Mouse (Mus musculus) layer of hippocampus, postnatal 10 days (tissue): Measurements from ENCODE around the gene Ngfr. TPM values are rescaled to one million over a fixed set of nuclear protein-coding genes. Genes with fewer than 3 reads are reported as not detected.

Experiments
- DNase-seq, 2 experiments: peaks; one replicate each; pipeline ENCODE4 v3.0.0; 2021; ENCODE audit warnings: low spot score in 2 of 2
- total RNA-seq, 2 experiments: library from RNA; stranded (reverse); gene quantifications; 2 replicates each; pipeline ENCODE4 v1.2.3; 2021

The Ngfr gene
- total RNA-seq, 2 experiments from 2014 or later: 2.4 to 3.6 TPM

DNA sequence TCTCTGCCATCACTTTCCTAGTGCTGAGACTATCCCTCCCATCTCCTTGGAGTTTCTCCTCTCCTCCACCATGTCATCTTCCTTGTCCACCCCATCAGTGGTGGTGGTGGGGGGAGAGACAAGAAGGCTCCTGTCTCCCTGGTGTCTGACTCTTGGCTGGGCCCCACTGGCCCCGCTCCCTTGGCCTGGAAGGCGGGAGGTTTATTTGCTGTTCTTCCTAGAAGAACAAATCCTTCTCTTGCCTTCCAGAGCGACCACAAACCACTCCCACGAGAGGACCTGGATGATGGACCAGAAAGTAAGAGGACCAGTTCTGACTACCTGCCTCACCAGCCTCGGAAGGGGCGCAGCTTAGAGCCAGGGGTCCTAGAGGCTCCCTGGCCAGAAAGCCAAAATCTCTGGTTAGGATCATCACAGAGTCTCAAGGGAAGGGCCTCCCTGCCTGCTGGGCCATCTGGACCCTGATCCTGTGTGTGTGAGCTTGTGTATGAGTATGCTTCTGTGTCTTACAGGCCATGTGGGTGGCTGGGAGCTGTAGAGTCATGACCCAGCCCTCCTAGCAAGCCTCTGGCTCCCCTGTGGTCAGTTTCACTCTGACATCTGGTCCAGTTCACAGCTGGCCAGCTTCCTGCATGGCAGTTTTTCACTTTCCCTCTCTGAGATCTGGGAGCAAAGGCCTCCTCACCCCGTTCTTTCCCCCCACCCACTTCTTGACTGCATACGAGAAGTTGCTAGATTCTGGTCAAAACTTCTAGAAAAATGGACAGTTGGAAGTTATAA, 19.4 kb downstream of the Ngfr start:
- no peak for DNase-seq

DNA sequence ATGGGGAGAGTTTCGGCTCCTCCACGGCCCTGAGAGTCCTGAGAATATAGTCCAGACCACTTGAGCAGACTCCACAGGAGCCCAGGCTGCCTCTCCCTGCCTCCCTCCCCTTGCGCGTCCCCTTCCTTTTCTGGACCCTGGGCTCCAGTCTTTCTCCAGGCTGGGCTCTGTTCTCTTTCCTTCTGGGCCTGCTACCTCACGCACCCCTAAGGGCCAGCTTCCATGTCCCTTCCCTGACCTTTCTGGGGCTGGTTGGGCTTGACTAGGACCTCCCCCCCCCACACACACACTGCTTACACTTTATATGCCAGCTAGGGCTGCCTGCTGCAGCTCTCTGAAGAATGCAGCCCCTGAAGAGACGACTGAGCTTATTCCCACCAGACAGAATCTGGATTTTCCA, 20.2 kb downstream of the Ngfr start:
- DNase-seq: no peak

DNA sequence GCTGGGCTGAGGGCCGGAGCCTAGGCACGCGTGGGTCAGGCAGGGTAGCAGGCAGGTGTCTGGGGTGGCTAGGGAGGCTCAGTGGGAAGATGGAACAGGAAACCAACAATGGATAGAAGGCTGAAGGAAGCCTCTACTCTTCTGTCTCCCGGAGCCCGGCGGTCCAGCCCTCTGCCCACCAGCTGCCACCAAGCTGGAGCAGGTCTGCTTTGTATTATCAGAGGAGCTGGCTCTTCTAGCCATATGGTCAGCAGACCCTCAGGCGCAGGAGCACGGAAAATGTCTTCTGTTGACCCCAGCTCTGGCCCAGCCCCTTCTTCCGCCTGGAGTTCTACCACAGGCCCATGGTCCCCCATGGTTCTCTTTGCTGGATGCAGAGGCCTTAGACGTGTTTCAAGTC, 22.2 kb downstream of the Ngfr start:
- DNase-seq: no peak

GRCm38 (mm10) chr11:95563849-95564248, 23.7 kb downstream of the Ngfr start:
- no peak for DNase-seq

DNA sequence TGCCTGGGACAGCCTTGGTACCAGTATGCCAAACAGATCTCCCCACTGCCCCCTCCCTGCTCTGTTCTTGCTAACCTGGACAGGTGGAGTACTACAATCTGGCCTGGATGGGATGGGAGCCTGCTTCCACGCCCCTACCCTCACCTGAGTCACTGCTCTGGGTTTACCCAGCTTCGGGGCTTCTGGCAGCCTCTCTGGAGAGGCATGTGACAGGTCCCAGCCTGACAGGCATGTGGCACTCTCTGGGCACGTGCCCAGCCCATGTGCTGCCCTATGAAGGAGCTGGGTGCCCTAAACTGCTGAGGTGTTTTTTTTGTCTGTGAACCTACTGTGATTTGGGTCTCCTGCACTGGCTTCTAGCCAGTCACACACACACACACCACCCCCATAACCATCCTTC, 26.8 kb downstream of the Ngfr start:
- DNase-seq: peak in 1 of 2 experiments; percentile 25

GRCm38 (mm10) chr11:95559761-95560160, 27.8 kb downstream of the Ngfr start:
- DNase-seq: no peak

DNA sequence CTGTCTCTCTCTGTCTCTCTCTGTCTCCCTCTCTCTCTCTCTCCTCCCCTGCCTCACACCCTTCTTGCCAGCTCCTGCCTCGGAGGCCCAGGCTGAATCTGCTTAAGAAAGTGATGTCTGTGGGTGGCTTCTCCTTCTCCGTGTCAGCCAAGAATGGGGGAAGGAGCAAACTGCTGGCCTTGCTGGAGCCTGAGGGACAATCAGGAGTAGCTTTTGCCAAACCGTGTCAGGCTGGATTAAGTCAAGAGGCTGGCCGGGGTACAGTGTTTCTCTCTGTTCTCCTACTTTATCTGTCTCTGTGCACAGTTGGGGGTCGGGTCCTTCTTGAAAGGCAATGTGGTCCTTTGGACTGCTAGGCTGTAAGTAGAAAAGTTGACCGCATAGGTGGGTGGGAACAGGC, 29.8 kb downstream of the Ngfr start:
- no peak for DNase-seq

DNA sequence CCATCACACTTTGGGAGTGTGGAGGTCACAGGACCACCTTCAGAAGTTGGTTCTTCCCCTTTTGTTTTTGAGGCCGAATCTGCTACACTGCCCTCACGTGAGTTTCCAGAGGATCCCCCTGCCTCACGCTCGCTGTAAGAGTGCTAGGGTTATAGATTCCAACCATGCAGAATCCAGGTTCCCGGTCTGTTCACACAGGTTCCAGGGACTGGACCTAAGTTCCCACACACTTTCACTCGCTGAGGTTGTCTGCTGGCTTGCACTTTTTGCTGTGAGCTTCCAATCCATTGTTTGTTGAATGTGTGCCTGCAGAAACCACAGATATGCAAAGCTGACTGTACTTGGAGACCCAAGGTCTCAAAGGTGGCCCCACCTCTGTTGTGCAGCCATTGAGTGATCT, 30.5 kb downstream of the Ngfr start:
- DNase-seq: no peak

DNA sequence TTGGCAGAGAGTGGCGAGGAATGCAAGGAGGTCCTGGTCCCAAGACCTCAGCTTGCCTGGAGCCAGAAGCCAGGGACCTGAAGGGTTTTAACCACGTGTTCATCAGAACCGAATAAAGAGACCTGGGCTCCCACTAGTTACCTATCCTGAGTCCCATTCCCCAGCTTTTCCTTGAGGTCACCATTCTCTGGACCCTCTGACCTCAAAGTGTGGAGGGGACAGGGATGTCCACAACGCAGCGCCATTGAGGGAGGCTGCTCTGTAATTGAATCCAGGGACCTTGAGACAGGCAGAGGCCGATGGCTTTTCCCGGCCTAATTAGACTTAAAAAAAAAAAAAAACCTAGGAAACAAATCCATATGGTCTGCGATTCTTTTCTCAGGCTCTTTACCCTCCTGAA, 32.3 kb downstream of the Ngfr start:
- DNase-seq: no peak

DNA sequence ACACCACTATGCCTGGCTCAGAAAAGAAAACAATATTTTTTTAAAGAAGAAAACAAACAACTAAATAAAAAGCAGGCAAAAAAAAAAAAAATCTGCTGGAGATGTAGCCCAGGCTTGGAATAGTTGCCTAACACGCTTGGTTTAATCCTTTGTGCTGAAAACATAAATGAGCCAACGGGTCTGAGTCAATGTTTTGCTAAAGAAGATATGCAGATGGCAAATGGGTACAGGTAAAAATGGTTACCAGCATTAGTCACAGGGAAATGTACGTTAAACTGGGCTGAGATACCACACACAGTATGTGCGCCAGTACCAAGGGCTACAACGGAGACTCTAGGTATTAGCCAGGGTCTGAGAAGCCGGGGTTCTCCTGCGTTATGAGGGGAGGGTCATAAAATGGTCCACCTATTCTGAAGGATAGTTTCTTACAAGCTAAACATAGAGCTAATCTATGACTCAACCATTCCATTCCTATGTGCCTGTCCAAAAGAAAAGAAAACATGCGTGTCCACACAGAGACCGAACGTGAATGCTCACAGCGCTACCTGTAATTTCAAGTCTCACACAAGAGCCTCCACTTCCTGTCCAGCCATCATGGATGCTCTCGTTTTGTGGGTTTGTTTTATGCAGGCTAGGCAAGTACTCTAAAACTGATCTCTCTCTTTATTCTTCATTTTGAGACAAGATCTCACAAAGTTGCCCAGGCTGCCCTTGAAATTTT, 37.1 kb downstream of the Ngfr start:
- no peak for DNase-seq

DNA sequence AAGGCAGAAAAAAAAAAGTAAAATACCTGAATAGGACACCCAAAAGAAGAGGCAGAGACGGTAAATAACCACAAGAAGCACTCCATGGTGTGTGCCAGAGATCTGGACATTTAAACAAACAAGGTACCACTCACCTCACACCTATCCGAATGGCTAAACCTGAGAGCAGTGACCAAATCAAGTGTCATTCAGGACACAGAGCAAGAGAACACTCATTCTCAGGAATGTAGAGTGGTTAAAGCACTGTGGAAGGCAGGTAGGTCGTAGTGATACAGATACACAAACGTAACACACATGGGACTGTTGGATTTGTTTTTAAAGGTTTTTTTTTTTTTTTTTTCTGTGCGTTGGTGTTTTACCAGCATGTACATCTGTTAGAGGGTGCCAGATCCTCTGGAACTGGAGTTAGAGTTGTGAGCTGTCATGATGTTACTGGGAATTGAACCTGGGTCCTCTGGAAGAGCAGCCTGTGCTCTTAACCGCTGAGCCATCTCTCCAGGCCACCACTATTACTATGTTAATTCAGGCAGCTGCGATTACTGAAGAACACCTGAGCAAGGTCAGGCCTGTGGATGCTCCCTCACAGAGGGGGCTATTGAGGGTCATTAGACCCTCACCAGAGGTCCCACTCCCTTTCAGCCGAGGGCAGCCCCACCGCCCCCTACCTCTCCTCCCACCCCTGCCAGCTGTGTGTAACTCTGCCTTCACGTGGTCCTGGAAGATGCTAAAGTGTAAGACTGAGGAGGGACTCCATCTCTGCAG, 41.3 kb downstream of the Ngfr start:
- no peak for DNase-seq

GRCm38 (mm10) chr11:95544546-95545327, 42.8 kb downstream of the Ngfr start:
- DNase-seq: no peak

DNA sequence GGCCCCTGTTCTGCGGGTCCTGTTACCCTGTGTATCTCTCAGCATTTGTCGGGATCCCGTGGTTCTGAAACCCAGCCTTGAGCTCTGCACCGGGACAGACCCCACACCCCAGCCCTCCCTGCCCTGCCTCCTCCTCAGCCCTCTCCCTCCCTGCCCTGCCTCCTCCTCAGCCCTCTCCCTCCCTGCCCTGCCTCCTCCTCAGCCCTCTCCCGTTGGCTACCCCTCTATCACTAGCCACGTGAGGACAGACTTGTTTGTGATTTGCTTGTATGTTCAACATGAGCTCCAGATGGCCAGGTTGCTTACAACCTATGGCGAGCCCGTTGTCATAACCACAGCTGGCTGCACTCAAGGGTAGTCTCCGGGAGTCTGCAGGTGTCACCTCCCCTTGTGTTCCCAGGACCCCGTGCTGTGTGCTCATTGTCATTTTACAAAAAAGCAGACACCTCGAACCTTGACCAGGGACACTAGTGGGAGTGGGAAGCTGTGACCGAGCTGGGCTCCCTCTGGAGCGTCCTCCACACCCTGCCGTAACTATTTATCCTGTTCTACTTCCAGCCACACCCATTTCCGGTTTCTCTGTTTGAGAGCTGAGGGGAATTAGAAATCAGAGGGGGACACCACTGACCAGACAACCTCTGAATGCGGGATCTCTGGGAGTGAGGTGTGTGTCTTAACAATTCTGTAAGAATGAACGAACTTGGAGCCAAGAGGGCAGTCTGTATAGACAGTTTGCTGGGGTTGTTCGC, 46.7 kb downstream of the Ngfr start:
- DNase-seq: no peak

DNA sequence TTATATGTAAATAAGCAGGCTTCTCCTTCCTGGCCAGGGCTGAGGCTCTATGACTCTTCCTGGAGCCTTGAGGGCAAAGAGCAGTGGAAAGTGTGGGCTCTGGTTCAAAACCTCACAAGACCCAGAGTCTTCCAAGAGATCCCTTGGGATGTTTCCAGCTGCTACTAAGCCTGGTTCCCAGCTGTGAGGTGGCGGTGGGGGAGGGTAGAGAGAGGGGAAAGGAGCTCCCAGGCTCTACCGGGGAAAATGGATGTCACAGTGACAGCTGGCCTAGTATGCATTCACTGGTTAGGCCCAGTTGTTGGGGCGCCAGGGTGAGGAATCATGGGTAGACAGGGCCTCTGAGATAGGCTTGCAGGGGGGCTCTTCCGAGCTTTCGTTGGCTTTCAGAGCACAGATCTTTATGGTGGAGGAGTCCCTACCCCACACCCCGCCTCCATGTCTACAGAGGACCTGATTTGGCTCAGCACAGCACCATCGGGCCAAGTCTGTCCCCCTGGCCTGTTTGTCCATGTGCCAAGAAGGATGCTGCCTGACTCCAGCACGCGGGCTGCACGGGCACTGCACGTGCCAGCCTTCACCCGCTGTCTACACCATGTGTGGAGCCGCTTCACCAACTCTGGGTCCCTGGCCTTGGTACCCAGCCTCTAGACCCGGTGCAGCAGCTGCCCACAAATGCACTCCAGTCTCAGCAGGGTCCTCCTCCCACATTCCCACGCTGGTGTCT, 49.0 kb downstream of the Ngfr start:
- DNase-seq: no peak

DNA sequence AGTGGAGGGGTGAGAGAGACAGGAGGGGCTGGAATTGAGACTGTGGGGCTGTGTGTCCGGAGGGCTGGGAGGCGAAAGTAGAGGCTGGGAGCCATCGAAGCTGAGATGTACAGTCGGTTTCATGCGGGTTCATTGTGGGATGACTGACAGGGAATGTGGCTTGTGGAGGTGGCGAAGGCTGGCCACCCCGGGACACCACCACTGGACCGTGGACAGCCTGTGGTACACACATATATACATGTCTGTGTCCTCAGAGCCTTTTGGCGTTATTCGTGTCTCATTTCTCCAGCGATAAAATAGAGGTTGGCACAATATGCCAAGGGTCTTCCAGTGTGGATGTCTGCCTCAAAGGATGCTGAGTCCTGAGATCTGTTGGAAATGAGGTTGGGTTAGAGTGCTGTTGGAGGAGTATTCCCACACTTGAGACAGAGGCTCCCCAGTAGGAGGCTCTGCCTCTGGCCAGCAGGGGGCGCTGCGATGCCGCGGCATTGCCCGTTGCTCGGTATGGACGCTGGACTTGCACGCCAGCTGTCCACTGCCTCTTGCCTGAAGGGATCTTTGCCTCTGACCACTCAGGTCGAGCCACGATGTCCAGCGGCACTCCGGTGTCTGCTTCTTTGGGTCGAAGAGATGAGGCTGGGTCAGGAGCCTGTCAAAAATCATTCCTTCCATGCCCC, 53.9 kb downstream of the Ngfr start:
- DNase-seq: peak; percentile 91 to 93

GRCm38 (mm10) chr11:95532353-95533072, 55.0 kb downstream of the Ngfr start:
- DNase-seq: no peak

- no peak for DNase-seq
Observed at GRCm38 (mm10) chr11:95528231-95528630, 59.3 kb downstream of the Ngfr start.

DNA sequence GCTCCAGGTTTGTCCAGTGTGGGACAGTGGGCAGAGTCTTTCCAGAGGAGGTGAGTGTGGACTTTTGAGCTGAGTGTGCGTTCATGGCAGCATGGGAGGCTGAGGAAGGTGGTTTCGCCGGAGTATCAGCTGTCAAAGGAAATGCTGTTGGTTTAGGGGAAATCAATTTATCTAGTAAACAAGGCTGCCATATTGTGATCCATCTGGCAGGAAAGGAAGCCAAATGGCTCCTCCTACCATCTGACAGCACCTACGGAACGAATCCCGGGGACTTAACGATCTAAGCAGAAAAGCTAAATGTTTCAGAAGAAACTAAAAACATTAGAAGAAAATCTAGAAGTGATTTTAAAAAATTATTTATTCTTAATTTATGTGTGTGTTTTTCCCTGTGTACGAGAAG, 60.2 kb downstream of the Ngfr start:
- no peak for DNase-seq

GRCm38 (mm10) chr11:95521563-95521962, 66.0 kb downstream of the Ngfr start:
- peak; percentile 81 to 85 for DNase-seq
